Mouse (Mus musculus) intestine, embryonic 16.5 days (tissue): ENCODE results near the gene Fmn2. TPM values are rescaled to one million over a fixed set of nuclear protein-coding genes. Genes with fewer than 3 reads are reported as not detected.

Experiments used
- ATAC-seq: fragments of 200-750 bp; cut with Nextera tagmentation; 2 replicates; pipeline ENCODE4 v1.8.0; 2017; ENCODE audit warnings: moderate TSS enrichment, moderate library complexity
- H3K27ac ChIP-seq: fragments of 300-500 bp; sonication (generic); 2 replicates; pipeline ENCODE4 v1.5.1; 2014; ENCODE audit warnings: mild to moderate bottlenecking, low read length
- H3K27me3 ChIP-seq: fragments of 300-500 bp; sonication (generic); replicated peaks from 2 replicates; pipeline ENCODE4 v1.6.1; 2014; ENCODE audit warnings: low read length, control low read depth, mixed read lengths; ENCODE audit not compliant: control insufficient read depth, insufficient read depth
- H3K36me3 ChIP-seq: fragments of 300-500 bp; sonication (generic); 2 replicates; pipeline ENCODE4 v1.6.1; 2014; ENCODE audit warnings: low read length, control low read depth; ENCODE audit not compliant: control insufficient read depth, insufficient read depth
- H3K4me1 ChIP-seq: fragments of 300-500 bp; sonication (generic); 2 replicates; pipeline ENCODE4 v1.6.1; 2014; ENCODE audit warnings: low read length, control low read depth, mixed read lengths; ENCODE audit not compliant: control insufficient read depth, insufficient read depth
- H3K4me2 ChIP-seq: fragments of 300-500 bp; sonication (generic); 2 replicates; pipeline ENCODE4 v1.6.1; 2014; ENCODE audit warnings: low read depth, low read length, control low read depth
- H3K4me3 ChIP-seq: fragments of 300-500 bp; sonication (generic); 2 replicates; pipeline ENCODE4 v1.5.1; 2014; ENCODE audit warnings: mild to moderate bottlenecking, low read length
- H3K9ac ChIP-seq: fragments of 300-500 bp; sonication (generic); 2 replicates; pipeline ENCODE4 v1.6.1; 2014; ENCODE audit warnings: low read depth, low read length
- H3K9me3 ChIP-seq: fragments of 300-500 bp; sonication (generic); 2 replicates; pipeline ENCODE4 v1.6.1; 2016; ENCODE audit warnings: low read length, control low read depth; ENCODE audit not compliant: control insufficient read depth
- WGBS: fragments of 180-500 bp; shearing (Covaris S2); extraction: QIAGEN DNeasy Blood & Tissue Kit; methylation state at CpG from one replicate; pipeline ENCODE4 v1.1.7; 2014; 5-methylcytosine and 5-hydroxymethylcytosine counted together
- polyA plus RNA-seq: library from polyadenylated mRNA; unstranded; fragments of >200 nt; fragmentation: Nextera tagmentation; extraction: Ambion mirVana; gene quantifications from 2 replicates; pipeline ENCODE4 v1.2.1, GENCODE M21; 2015

The Fmn2 gene
- polyA plus RNA-seq, 1 experiment from 2014 or later: 0.62 TPM

DNA sequence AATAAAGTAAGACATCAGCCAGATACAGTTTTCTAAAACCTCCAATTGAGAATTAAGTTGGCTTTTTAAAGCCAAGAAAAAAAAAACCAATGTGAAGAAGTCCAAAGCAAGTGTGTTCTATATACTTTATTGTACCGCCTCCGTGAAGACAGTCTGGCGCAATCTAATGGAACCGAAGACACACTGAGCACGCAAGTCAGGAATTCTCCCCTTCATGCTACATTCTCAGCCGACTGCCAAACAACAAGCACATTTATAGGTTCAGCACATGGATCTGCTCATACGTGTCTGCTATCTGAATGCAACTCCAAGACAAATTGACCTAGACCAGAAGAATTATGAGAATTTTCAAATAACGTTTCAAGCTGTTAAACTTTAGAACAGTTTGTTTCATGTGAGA, 169.2 kb downstream of the Fmn2 start:
- Histone ChIP-seq H3K4me1 (no peaks in the 10 kb centered on the region), H3K27me3 (no peaks in the 10 kb centered on the region), H3K9me3 (no peaks in the 10 kb centered on the region), H3K27ac (no peak overlapping the region), H3K9ac (no peak overlapping the region), H3K4me3 (no peak overlapping the region), H3K4me2 (no peak overlapping the region), H3K36me3 (no peaks in the 10 kb centered on the region)
- 72% methylated on average over 8 of the region's 8 CpGs for WGBS
- no peak for ATAC-seq

- ATAC-seq: no peak
- 64% methylated on average over 8 of the region's 8 CpGs for WGBS
- no peaks in the 10 kb centered on the region for H3K9me3 ChIP-seq
- no peaks in the 10 kb centered on the region for H3K36me3 ChIP-seq
- H3K27ac ChIP-seq: no peak overlapping the region
- no peak overlapping the region for H3K9ac ChIP-seq
- H3K4me3 ChIP-seq: no peak overlapping the region
- H3K4me1 ChIP-seq: no peaks in the 10 kb centered on the region
- no peak overlapping the region for H3K4me2 ChIP-seq
- no peaks in the 10 kb centered on the region for H3K27me3 ChIP-seq
Observed at GRCm38 (mm10) chr1:174674586-174674985, 173.0 kb downstream of the Fmn2 start.

GRCm38 (mm10) chr1:174675316-174675715, 173.7 kb downstream of the Fmn2 start:
- H3K36me3 ChIP-seq: no peaks in the 10 kb centered on the region
- H3K27ac ChIP-seq: no peak overlapping the region
- no peak overlapping the region for H3K4me2 ChIP-seq
- H3K4me3 ChIP-seq: no peak overlapping the region
- H3K9ac ChIP-seq: no peak overlapping the region
- no peaks in the 10 kb centered on the region for H3K9me3 ChIP-seq
- no peaks in the 10 kb centered on the region for H3K4me1 ChIP-seq
- no peaks in the 10 kb centered on the region for H3K27me3 ChIP-seq
- no peak for ATAC-seq
- WGBS: 62% methylated on average over 6 of the region's 6 CpGs

DNA sequence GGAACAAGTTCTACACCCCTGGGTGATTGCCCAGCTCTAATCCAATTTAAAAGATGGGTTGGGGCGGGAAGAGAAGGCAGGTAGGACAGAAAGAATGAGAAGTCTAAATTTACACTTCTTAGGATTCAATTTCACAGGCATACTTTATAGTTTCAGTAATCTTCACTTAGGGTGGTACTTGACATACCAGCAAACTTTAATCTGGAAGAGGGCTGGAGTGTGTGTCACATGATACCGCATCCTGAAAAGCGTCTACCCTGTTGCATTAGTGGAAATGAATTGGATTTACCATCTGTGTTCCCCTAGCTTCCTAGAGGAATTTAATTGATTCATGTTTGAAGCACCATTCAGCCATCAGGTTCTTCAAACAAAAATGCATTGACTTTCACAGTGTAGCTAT, 174.6 kb downstream of the Fmn2 start:
- no peaks in the 10 kb centered on the region for H3K9me3 ChIP-seq
- no peaks in the 10 kb centered on the region for H3K36me3 ChIP-seq
- no peak overlapping the region for H3K4me2 ChIP-seq
- no peak for ATAC-seq
- H3K9ac ChIP-seq: no peak overlapping the region
- H3K4me1 ChIP-seq: no peaks in the 10 kb centered on the region
- 85% methylated on average over 3 of the region's 3 CpGs for WGBS
- H3K27ac ChIP-seq: no peak overlapping the region
- H3K4me3 ChIP-seq: no peak overlapping the region
- H3K27me3 ChIP-seq: no peaks in the 10 kb centered on the region

GRCm38 (mm10) chr1:174677211-174677610, 175.6 kb downstream of the Fmn2 start:
- Histone ChIP-seq H3K27ac (no peak overlapping the region), H3K9ac (no peak overlapping the region), H3K36me3 (no peaks in the 10 kb centered on the region), H3K27me3 (no peaks in the 10 kb centered on the region), H3K4me1 (no peaks in the 10 kb centered on the region), H3K4me2 (no peak overlapping the region), H3K9me3 (no peaks in the 10 kb centered on the region), H3K4me3 (no peak overlapping the region)
- 40% methylated on average over 4 of the region's 4 CpGs for WGBS
- ATAC-seq: no peak

- no peak overlapping the region for H3K4me3 ChIP-seq
- ATAC-seq: no peak
Observed at GRCm38 (mm10) chr1:174689301-174689700, 187.7 kb downstream of the Fmn2 start.

DNA sequence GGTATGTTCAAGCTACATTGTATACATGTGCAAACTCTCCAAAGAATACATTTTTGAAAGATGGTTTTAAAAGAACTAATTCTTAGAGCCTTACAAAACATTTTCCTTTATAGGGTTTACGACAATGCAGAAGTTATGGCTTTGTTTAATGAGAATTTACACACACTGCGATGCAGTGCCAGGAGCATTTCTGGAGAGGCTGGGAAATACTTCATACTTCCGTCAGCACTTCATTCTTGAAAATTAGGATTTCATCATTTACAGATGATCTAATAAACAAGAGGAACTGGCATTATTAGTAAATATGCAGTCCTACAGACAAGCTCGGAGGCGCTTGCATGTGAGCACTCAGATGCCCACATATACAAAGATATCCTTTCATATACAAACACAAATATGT, 199.2 kb downstream of the Fmn2 start:
- Histone ChIP-seq H3K4me2 (no peak overlapping the region), H3K27ac (no peak overlapping the region), H3K4me1 (no peaks in the 10 kb centered on the region), H3K9ac (no peak overlapping the region), H3K9me3 (no peaks in the 10 kb centered on the region), H3K36me3 (no peaks in the 10 kb centered on the region), H3K4me3 (no peak overlapping the region), H3K27me3 (no peaks in the 10 kb centered on the region)
- 76% methylated on average over 5 of the region's 5 CpGs for WGBS
- ATAC-seq: no peak

More at GRCm38 (mm10) chr1:174689301-174689700, 187.7 kb downstream of the Fmn2 start:
- Histone ChIP-seq H3K27me3 (no peaks in the 10 kb centered on the region), H3K27ac (no peak overlapping the region), H3K4me2 (no peak overlapping the region), H3K9ac (no peak overlapping the region), H3K4me1 (no peaks in the 10 kb centered on the region), H3K36me3 (no peaks in the 10 kb centered on the region), H3K9me3 (no peaks in the 10 kb centered on the region)
- WGBS: 81% methylated on average over 2 of the region's 2 CpGs

GRCm38 (mm10) chr1:174701835-174702234, 200.2 kb downstream of the Fmn2 start:
- no peaks in the 10 kb centered on the region for H3K9me3 ChIP-seq
- 75% methylated on average over 5 of the region's 5 CpGs for WGBS
- no peak for ATAC-seq

DNA sequence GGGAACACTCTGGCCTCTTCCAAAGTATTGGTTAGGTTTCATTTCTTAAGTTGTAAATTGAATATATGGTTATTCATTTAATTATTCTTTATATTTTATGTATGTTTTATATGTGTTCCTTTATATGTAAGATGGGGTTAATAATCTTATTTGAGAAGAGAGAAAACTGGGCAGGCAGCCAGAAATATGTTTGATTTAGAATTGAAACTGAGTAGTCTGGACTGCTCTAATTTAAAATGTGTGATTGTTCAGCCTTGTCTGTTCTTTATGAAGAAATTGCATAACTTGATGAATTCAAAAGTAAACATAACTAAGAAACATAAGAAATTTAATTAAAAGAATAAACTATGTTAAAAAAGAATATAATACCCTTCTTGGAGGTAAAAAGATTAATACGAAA, 202.3 kb downstream of the Fmn2 start:
- Histone ChIP-seq H3K27ac (no peak overlapping the region), H3K9ac (no peak overlapping the region), H3K4me3 (no peak overlapping the region), H3K36me3 (no peaks in the 10 kb centered on the region), H3K9me3 (no peaks in the 10 kb centered on the region), H3K27me3 (no peaks in the 10 kb centered on the region), H3K4me1 (no peaks in the 10 kb centered on the region), H3K4me2 (no peak overlapping the region)
- ATAC-seq: no peak
- WGBS: 66% methylated on average over 1 of the region's 1 CpGs

More at GRCm38 (mm10) chr1:174701835-174702234, 200.2 kb downstream of the Fmn2 start:
- no peak overlapping the region for H3K9ac ChIP-seq
- no peak overlapping the region for H3K4me2 ChIP-seq
- no peaks in the 10 kb centered on the region for H3K4me1 ChIP-seq
- H3K27me3 ChIP-seq: no peaks in the 10 kb centered on the region
- H3K36me3 ChIP-seq: no peaks in the 10 kb centered on the region
- no peak overlapping the region for H3K27ac ChIP-seq
- H3K4me3 ChIP-seq: no peak overlapping the region

GRCm38 (mm10) chr1:174719729-174720458, 218.3 kb downstream of the Fmn2 start:
- Histone ChIP-seq H3K27me3 (no peaks in the 10 kb centered on the region), H3K4me3 (no peak overlapping the region), H3K27ac (no peak overlapping the region), H3K9me3 (no peaks in the 10 kb centered on the region), H3K4me2 (no peak overlapping the region), H3K4me1 (no peaks in the 10 kb centered on the region), H3K9ac (no peak overlapping the region), H3K36me3 (no peaks in the 10 kb centered on the region)
- WGBS: 91% methylated on average over 12 of the region's 12 CpGs
- no peak for ATAC-seq
